Mouse (Mus musculus): ENCODE results near the gene Anapc1. TPM values are rescaled to one million over a fixed set of nuclear protein-coding genes. Genes with fewer than 3 reads are reported as not detected.

Gene Anapc1
- total RNA-seq, 2 experiments from 2014 or later, result 63.0 to 71.0 TPM

GRCm38 (mm10) chr2:128565904-128566303 is 121.3 kb downstream of the Anapc1 start:
- no peak for DNase-seq

- no peak for DNase-seq
Measured at GRCm38 (mm10) chr2:128564195-128564594, 123.0 kb downstream of the Anapc1 start.

Other genes with a start within 250 kb of the Anapc1 start
- gene Spdye4c, start 96.2 kb downstream of the Anapc1 start, total RNA-seq (2021), result not detected
- 10 to 100 TPM; 26.2 to 44.1 TPM for gene Mertk, start 11.6 kb upstream of the Anapc1 start, total RNA-seq (2021)
- 10 to 100 TPM; 34.7 to 36.1 TPM for gene Tmem87b, start 130.7 kb upstream of the Anapc1 start, total RNA-seq (2021)
- under 1 TPM; 0.72 to 0.91 TPM for gene Fbln7, start 175.6 kb upstream of the Anapc1 start, total RNA-seq (2021)

Data from layer of hippocampus, postnatal 36 days (tissue).